Mouse (Mus musculus): ENCODE results near the gene Vmn1r73. TPM values are rescaled to one million over a fixed set of nuclear protein-coding genes. Genes with fewer than 3 reads are reported as not detected.

Vmn1r73 gene
- polyA plus RNA-seq (2015; fragmentation: Nextera tagmentation; extraction: Ambion mirVana) = not detected in 2 replicates

- Histone ChIP-seq H3K4me1 (replicated peaks) (no peaks in the 10 kb centered on the region), H3K9ac (no peak within 1 kb of the TSS), H3K27me3 (no peaks in the 10 kb centered on the region), H3K4me2 (no peak within 1 kb of the TSS), H3K9me3 (peaks cover 15% of the 10 kb centered on the region), H3K4me3 (no peak within 1 kb of the TSS), H3K27ac (replicated peaks) (no peak within 1 kb of the TSS), H3K36me3 (no peaks in the 10 kb centered on the region)
- no peak for ATAC-seq (ENCODE audit: low FRiP score, low read depth)
- 88% methylated on average over 1 of the region's 1 CpGs for WGBS
Measured at GRCm38 (mm10) chr7:11729966-11730365, at the start of gene Vmn1r73. TSS of gene Vmn1r73 (plus strand) at chr7:11730266.

Other genes starting within 250 kb of the Vmn1r73 start
- gene Zscan4-ps2, start 216.0 kb upstream of the Vmn1r73 start, polyA plus RNA-seq (2015; fragmentation: Nextera tagmentation; extraction: Ambion mirVana) = not detected in 2 replicates
- not detected in 2 replicates for gene Zscan4-ps3, start 121.0 kb upstream of the Vmn1r73 start, polyA plus RNA-seq (2015; fragmentation: Nextera tagmentation; extraction: Ambion mirVana)
- not detected in 2 replicates for gene Vmn1r72, start 50.1 kb upstream of the Vmn1r73 start, polyA plus RNA-seq (2015; fragmentation: Nextera tagmentation; extraction: Ambion mirVana)
- gene Vmn1r74, start 103.7 kb downstream of the Vmn1r73 start, polyA plus RNA-seq (2015; fragmentation: Nextera tagmentation; extraction: Ambion mirVana) = not detected in 2 replicates
- not detected in 2 replicates for gene Vmn1r75, start 144.4 kb downstream of the Vmn1r73 start, polyA plus RNA-seq (2015; fragmentation: Nextera tagmentation; extraction: Ambion mirVana)
- not detected in 2 replicates for gene Vmn1r76, start 207.9 kb downstream of the Vmn1r73 start, polyA plus RNA-seq (2015; fragmentation: Nextera tagmentation; extraction: Ambion mirVana)